Mouse (Mus musculus) right cerebral cortex, postnatal 36 days (tissue): ENCODE measurements around the gene Slirp.
A peak's percentile ranks its signal among the peaks of the same experiment; 100 is the strongest.

Experiments used
- DNase-seq, 2 experiments: peaks; one replicate each; pipeline ENCODE4 v3.0.0; 2022; ENCODE audit warnings: low spot score in 2 of 2, mixed read lengths in 1 of 2

Gene Slirp

DNA sequence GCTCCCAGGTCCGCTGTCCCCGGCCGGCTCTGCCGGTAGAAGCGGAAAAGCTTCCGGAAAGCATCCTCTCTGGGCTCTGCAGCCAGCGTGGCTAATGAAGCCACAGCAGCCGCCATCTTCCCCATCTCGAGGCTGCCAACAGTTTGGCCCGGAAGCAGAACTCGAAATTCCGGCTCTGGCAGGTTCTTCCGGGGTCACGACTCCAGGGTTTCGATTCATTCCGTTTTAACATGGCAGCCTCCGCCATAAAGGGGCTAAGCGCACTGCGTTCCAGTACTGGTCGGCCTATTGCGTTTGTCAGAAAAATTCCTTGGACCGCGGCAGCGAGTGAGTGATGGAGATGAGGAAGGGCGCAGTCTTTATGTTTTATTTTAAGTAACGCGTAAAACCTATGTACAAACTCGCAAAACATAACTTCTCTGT is at the start of gene Slirp, which contains the start of gene Alkbh1:
Slirp (plus strand) TSS at position 197 of the 423 bp plus-strand sequence.
Alkbh1 (minus strand) TSS at position 318 of the 423 bp plus-strand sequence.
- DNase-seq: peak; percentile 88 to 91

DNA sequence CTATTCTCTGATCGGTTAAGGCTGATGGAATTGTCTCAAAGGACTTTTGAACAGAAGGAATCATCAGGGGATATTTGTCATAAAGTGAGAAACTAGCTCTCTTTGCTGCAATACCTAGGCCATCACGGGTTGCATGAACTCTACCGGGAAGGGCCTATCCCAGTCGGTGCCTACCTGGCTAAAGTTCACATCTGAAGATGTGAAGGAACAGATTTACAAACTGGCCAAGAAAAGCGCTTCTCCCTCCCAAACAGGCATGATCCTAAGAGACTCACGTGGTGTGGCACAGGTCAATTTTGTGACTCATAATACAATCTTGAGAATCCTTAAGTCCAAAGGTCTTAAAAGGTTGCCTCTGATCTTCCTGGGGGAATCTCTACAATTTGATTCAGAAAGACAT is 49.4 kb upstream of the Slirp start:
- no peak for DNase-seq

DNA sequence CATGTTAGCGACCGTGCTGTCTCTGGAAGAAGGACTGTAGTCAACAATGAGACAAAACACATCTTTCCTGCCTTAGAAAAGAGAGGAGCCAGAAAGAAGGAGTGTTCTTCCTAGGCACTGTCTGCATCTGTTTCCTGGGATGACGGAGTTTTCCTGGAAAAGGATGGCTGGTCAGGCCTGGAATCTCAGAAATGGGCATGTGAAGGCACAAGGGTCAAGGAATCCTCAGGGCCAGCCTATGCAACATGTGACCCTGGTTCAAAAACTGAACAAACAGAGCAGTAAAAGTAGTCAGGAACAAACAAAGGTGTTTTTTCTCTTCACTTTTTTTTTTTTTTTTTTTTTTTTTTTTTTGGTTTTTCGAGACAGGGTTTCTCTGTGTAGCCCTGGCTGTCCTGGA is 46.6 kb upstream of the Slirp start:
- no peak for DNase-seq

DNA sequence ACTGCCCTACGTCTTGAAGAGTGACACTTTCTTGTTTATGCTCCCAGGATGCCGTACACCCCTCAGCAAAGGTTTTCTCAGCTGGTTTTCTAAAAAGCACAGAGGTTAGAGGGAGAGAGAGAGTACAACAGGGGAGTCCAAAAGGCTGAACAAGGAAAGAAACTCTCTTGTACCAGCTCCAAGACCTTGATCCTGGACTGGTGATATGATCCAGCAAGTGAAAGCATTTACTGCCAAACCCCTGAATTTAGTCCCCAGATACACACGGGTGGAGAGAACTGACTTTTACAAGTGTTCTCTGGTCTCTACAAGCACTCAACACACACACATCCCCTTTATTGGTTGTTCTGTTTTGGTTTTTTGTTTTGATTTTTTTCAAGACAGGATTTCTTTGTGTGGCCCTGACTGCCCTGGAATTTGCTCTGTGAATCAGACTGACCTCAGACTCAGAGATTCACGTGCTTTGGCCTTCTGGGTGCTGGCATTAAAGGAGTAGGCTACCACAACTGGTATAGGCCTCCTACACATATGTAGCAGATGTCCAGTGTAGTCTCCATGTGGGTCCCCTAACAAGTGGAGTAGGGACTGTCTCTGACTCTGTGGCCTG is 45.8 kb upstream of the Slirp start:
- no peak for DNase-seq

DNA sequence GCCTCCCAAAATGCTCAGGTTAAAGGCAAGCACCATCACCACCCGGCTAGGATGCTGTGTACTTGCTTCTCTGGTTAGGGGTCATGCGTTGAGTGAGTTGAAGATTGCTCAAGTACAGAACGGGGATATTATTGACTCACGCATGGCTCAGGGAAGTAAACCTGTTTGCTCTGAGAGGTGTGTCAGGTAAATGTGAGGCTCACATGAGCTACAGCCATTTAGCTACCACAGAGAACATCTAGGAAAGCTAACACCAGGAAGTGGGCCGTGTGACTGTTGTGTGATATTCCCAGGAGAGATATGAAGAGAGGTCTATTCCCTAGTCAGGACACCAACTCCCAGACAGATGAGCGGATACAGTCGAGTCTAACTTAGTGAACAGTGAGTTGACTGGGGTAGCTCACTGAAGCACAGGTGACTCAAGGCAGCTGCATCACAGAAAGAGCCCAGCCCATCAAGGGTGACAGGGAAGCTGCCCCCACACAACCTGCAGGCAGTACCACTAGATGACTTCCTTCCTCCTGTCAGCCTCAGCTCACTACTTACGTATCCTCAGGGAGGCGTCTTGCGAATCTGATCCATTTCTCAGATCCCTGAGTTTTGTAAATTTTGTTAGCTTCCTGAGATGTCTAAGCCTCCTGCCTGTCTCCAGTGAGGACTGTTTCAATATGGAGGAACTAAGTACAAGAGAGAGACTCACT is 44.4 kb upstream of the Slirp start:
- no peak for DNase-seq

DNA sequence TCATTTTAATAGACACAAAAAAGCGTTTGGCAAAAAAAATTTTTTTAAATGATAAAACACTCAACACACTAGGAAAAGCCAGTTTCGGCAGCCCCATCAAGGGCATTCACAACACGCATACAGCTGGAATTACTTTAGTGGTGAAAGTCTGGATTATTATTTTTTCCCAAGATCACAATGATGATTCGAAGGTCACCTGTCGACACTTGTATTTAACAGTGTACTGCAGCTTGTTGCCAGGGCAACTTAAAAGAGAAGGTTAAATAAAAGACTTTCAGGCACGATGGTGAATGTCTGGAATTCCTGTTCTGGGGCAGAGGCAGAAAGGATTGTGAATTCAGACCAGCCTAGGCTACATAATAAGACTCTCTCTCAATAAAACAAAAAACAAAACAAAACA is 41.8 kb upstream of the Slirp start:
- no peak for DNase-seq

DNA sequence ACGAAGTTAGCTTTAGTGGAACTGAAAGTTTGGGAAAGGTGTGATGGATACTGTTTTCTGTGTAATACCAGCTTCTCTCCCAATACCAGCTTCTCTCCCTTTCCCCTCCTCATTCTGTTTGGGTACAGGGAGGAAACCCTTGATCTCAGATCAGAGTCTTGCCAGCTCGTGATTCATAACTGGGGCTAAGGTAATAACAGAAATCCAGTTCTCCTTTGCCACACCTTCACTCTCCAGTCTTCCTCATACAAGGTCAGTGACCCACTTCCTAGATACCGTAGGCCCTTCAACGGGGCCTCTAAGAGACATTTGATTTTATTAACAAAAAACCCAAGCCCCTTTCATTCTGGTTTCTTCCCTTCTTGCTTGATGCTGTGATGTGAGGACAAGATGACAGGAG is 38.5 kb upstream of the Slirp start:
- DNase-seq: no peak

DNA sequence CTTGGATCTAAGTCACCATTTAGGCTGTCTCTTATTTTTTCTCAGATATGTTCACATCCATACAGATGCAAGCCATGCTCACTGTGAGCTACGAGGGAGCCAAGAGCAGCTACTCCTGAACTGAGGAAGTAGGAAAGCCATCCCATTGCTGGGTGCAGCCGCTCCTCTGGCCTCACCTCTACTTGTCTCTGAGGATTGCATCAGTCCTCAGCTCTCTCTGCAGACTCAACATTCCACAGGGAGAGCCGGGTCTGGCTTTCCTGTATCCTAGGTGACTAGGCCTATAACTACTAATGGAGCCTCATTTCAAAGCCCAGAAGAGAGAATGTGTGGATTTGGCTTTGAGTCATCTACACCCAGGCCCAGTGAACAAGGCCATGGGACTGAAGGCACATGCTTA is 38.0 kb upstream of the Slirp start:
- DNase-seq: no peak

DNA sequence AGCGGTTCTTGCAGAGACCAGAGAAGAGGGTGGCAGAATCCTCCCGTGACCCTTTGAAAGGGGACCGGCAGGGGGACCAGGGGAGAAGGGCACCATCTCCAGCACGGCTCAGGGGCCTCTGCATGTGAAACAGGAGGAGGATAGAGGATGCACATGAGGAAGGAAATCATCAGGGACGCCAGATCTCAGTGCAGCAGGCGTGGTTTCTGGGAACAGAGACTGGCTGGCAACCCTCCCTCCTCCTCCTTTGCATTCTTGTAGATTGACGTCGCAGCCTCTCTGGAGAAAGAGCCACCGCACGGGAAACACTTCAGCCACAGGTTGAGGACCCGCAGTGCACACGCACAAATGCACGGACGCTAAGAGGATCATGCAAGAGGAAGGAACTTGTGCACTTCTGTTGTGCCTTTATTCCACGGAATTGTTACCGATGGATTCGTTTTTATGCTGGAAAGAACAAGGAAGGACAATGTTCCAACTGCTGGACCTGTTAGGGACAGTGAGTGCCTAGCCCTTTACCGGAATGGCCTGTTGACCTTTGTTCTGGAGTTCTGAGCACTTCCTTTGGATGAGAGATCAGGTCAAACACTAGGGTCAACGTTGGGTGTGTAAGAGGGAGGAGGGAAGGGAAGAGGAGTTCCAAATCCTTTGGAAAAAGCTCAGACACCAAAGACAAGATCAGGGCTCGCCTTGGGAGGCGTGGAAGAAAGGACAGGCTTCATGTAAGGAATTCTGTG is 35.7 kb upstream of the Slirp start:
- DNase-seq: no peak

DNA sequence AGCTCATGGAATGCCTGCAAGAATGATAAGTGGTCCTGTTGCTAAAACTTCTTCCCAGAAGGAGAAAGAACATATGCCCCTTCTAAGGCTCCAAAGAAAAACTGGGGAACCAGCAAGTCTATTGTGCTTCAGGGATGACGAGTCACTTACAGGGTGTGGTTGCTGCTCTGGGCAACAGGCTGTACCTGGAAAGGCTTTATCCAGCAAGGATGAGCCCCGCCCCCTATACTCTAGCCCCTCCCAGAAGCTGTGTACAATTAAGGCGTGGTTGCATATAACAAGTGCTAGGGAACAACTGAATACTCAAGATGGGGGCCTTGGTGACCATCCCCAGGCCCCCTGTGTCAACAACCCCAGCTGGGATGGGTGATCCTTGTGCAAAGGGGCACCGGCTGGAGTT is 34.6 kb upstream of the Slirp start:
- DNase-seq: no peak

DNA sequence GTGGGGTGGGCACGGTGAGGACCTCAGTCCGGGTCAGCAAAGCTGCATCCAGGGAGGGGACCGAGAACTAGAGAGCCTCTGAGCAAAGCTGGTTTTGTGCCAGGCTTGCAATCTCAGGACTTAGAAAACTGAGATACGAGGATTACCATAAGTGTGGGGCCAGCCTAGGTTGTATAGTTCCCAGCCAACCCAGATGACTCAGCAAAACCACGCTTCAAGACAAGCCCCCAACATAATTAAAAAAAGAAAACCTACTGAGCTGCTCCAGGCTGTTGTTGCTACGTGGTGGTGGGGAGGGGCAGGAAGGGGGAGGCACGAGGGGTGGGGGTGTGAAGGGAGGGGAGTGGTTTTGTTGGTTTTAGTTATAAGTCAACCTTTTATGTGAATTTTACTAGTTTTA is 32.7 kb upstream of the Slirp start:
- no peak for DNase-seq

DNA sequence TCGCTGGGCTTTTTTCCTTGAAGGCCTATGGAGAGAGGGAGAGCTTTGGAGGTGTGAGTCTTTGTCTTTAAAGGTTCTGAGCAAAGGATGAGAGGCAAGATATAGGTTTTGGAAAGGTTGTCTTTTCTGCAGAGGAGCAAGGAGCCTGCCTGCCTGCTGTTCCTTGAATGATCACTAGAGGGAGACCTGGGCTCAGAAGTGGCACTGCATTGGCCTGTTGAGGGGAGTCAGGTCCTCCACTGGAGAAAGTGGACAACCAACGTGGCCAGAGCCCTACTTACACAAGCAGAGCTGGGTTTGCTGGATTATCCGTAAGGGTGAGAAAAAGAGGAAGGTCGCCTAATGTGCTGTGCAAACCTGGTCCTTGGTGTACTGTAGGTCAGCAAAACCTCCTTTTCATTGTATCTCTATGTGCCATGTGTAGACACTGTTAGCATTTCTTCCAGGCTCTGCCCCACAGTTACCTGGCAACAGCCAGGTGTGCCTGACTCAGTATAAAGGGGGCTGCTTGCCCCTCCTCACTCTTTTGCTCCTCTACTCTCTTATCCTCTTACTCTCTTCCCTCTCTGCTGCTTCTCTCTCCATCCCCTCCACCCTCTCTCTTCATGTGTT is 30.4 kb upstream of the Slirp start:
- peak in 1 of 2 experiments; percentile 29 for DNase-seq

DNA sequence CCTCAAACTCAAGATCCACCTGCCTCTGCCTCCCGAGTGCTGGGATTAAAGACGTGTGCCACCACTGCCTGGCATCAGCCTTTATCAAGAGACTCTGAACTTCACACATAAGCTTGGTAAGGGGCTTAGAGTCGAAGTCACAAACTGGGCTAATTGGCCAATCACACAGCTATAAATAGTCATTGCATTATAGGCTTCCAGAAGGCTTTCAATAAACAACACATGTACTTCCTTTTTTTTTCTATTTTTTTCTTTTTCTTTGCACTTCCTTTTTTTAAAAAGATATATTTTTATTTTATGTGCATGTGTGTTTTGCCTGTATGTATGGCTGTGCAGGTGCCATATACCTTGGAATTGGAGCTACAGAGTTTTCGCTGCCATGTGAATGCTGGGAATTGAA is 28.3 kb upstream of the Slirp start:
- no peak for DNase-seq

DNA sequence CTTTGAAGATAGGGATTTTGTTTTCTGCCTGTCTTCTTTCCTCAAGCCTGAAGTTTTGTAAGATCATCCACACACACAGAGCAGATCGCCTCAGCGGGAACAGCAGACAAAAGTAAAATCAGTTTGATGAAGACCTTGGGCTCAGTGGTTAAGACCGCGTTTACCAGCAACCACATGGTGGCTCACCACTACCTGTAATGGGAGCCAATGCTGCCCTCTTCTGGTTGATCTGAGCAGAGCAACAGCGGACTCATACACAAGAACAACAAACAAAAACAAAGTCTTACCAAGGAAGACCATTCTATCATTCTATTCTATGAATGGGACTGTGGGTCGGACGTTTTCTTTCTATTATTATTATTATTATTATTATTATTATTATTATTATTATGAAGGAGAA is 27.0 kb upstream of the Slirp start:
- no peak for DNase-seq

DNA sequence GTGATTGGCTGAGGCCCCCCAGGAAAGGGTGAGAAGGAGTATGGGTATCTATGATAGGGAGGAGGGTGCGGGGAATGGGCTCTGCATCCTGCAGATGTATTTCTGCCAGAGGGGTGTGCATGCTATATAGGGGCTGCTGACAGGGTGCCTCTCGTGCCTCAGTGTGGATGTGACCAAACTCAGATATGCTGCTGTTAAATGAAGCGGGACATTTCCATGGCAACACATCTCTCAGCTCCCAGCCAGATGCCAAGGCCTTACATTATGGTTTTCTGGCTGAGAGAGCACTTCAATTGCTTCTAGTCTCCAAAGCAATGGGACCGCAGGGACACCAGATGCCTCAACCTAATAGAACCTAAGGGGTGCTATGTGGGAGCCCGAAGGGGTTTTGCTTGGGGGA is 24.8 kb upstream of the Slirp start:
- no peak for DNase-seq

DNA sequence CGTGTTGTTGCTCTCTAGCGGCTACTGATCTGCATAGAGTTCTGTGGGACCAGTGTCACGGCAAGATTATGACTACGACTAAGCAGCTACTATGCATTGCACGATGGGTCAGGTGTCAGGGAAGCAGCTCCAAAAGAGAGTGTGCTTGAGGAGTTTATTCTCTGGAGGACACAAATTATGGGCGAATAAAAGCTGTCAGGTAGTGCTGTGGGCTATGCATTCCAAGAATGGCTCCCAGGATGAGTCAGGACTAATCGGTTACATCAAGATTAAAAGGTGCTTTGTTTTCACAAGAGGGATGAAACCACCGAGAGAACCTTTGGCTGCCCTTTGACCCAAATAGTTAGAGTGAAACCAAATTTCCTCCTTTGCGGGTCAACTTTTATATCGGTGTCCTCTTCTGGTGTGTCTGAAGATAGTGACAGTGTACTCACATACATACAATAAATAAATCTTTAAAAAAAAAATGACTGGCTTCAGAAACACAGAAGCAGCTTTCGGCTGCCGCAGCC is 23.7 kb upstream of the Slirp start:
- DNase-seq: no peak

DNA sequence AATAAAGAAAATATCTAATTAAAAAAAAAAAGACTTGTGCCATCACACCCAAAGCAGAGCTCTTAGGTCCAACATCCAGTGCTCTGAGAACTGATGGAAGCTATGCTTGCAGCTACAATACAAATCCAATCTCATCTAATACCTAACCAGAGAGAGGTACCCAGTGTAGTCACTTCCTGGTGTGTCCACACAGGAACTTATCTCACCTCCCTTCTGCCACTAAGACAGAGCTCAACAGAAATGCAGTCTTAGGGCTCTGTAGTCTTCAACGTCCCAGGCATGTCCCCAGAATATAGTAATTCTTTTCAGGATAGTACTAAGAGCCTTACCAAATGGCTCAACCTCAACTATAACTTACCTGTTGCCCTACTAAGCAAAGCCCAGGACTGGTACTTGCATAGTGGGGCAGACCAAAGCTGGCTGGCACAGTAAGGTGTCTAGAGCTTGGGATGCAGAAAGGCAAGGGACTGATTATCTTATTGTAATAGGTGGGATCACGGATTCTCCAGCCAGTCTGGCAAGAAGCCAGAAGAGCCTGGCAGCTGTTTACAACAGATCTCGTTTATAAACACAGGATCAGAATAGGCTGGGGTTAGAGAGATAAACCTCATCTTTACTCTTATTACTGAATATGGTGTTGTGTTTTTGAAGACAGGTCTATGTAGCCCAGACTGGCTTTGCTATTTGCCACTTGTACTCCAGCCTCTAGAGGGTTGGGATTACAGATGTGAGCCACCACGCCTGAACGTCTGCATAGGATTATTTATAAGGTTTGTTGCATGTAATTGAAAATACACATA is 21.8 kb upstream of the Slirp start:
- DNase-seq: no peak

DNA sequence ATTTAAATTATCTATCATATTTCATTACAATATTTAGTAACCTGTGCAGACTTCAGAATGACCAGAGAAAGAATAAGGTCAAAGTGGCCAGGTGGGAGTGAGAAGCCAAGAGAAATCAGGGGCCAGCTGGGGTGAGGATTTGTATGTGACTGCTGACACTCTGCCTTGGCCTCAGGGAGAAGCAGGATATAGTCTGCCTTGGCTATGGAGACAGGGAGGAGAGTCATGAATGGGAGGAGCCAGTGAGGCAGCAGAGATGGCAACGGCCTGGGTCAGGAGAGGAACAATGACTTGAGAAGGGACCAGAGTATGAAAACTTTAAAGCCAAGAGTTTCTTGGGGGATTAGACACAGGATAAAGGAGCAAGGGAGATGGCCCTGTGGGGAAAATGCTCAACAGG is 20.0 kb upstream of the Slirp start:
- no peak for DNase-seq

DNA sequence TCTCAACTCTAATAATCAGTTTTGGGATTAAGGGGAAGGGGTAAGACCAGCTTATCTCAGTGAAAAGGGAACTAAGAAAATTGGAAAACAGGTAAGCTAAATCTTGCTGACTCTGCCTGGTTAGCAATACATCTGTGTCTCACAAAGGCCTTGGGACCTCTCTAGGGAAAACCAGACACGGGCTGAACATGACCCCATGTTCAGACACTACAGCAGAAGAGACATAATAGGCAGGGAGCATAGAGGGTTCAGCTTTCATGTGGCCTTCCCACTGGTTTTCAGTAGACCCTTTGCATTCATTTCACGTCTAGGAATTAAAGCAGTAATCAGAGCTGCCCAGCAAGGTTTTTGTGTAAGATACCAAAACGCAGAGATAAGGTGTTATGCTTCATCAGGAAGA is 19.2 kb upstream of the Slirp start:
- no peak for DNase-seq

DNA sequence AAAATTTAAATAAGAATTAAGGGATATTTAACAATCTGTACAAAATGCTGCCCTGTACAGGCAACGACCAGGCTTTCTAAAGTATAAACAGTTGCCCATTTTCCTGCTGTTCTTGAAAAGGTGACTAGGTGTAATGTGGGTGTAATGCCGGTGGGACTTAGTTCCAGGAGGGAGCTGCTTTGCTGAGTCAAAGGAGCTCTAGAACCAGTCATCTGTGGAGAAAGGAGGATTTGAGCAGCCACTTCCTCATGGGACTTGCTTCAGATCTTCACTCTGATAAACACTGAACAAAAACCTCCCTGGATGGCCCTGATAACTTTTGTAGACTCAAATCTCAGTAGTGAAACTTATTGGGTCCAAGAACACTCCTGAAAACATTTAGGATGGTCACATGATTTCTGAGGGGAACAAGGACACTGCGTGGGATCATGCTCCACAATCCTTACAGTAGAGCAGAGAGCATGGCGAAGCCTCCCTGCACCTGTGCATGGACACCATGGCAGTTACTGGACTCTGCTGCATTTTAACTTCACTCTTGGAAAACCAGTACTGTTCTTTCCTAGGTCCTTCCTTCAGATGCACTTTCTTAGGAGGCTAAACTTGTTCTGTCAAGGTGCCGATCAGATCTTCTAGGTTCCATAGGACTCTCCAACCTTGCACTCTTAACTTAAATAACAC is 17.2 kb upstream of the Slirp start:
- no peak for DNase-seq

DNA sequence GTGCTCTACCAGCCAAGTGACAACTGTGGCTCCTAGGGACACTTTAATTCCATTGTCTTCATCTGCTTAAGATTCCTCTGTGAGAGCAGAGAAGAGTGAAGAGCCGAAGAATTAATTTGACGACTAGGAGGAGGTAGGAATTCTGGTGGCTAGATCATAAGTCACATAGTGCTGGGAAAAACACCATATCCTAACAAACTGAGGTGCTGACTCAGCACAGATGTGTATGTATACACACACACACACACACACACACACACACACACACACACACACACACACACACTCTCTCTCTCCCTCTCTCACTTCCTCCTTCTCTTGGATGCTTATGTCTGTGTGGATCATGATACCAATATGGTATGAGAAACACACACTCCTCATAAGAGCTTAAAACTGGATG is 15.4 kb upstream of the Slirp start:
- DNase-seq: no peak
